Mouse (Mus musculus) spleen, adult 2 months (tissue): ENCODE results near the gene Pcdh15.

ENCODE experiments used
- CTCF ChIP-seq: fragments of 200-500 bp; IDR thresholded peaks from 2 replicates; pipeline ENCODE4 v1.5.1; 2011; ENCODE audit warnings: mild to moderate bottlenecking, inconsistent platforms; ENCODE audit not compliant: insufficient read depth, insufficient read length, insufficient replicate concordance; ENCODE audit errors: extremely low read depth
- POLR2A ChIP-seq: fragments of 200-500 bp; IDR thresholded peaks from 2 replicates; pipeline ENCODE4 v1.6.1; 2011; ENCODE audit warnings: low read depth, low read length, inconsistent platforms

GRCm38 (mm10) chr10:73384003-73384402, 284.9 kb downstream of the Pcdh15 start:
- TF ChIP-seq POLR2A (no peak), CTCF (no peak)
